Mouse (Mus musculus): ENCODE data around the gene Zbtb12. TPM values are rescaled to one million over a fixed set of nuclear protein-coding genes. Genes with fewer than 3 reads are reported as not detected.
"Not testable (repeated sequence)": the region's sequence is repeated elsewhere in the genome, so short reads cannot be mapped to it uniquely, and the experiment has no call there.

Gene Zbtb12
- polyA plus RNA-seq (2014; fragmentation: Nextera tagmentation; extraction: Ambion mirVana) = 1.6 and 2.0 TPM in 2 replicates

DNA sequence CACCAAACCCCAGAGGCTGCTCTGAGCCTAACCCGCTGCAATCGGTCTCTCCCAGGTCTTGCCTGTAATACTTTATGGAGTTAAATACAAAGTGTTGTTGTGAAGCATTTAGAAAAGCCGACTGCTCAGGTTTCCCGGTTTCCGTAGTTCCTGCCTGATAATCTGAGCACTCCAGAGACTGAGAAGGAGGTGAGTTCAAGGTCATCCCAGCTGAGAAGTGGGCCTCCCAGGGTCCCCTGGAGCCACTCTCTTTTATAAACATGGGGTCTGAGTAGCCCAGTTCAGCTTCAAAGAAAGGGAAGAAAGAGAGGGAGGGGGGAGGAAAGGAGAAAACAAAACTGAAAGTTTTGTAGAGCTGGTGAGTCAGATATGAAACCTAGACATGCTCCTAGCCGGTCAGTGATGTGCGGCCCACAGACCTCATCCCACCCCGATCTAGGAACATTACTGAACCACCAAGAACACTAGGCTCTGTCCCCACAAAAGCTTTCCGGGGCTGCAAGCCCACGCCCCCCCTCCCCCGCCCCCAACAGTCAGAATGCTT is at the start of gene Zbtb12:
Gene Zbtb12, plus strand, starts transcription at position 148 of the 544 bp plus-strand sequence.
- no peak within 1 kb of the TSS for H3K4me2 ChIP-seq (ENCODE audit: low read depth, low read length)
- 0 out of 2 replicates have a peak, but pooled peaks have one; percentile 31 for ATAC-seq (replicated peaks; ENCODE audit: insufficient number of reproducible peaks, low FRiP score, low TSS enrichment, low read depth)
- H3K9ac ChIP-seq (replicated peaks; ENCODE audit: low read length) = no peak within 1 kb of the TSS

DNA sequence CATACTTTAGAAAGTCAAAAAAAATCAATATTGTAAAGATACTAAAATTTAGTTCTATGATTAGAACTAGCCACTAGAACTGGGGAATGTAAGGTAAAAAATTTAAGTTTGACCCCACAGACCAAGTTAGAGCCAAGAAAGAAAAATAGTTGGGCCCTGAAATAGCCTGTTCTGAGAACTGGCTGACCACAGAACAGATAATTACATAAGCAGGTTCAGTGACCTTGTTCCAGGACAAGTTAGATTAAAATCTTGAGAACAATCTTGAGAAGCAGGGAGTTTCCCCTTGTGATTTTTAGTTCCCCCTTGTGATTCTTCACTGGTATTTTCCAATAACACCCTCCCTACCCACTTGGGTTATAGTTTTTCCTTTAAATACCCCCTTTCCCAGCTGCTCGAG is 48.5 kb upstream of the Zbtb12 start:
- H3K27me3 ChIP-seq (ENCODE audit: control insufficient read depth, insufficient read depth, low read length); DNase-seq (ENCODE audit: low spot score); H3K27ac ChIP-seq (replicated peaks; ENCODE audit: low read depth, low read length); H3K4me3 ChIP-seq (ENCODE audit: low read depth, low read length); H3K9me3 ChIP-seq (replicated peaks; ENCODE audit: control insufficient read depth, low read length); H3K9ac ChIP-seq (replicated peaks; ENCODE audit: low read length); H3K36me3 ChIP-seq (replicated peaks; ENCODE audit: control insufficient read depth, insufficient read depth, low read depth, low read length); H3K4me2 ChIP-seq (ENCODE audit: low read depth, low read length); ATAC-seq (replicated peaks; ENCODE audit: insufficient number of reproducible peaks, low FRiP score, low TSS enrichment, low read depth); H3K4me1 ChIP-seq (ENCODE audit: control insufficient read depth, insufficient read depth, low read length): not testable (repeated sequence)
- 85% methylated on average over 1 of the region's 1 CpGs for WGBS

More for the DNA sequence above, at the start of gene Zbtb12:
- H3K9me3 ChIP-seq (replicated peaks; ENCODE audit: control insufficient read depth, low read length) = no peaks in the 10 kb centered on the region
- no peak within 1 kb of the TSS for H3K4me3 ChIP-seq (ENCODE audit: low read depth, low read length)
- H3K27me3 ChIP-seq (ENCODE audit: control insufficient read depth, insufficient read depth, low read length) = no peaks in the 10 kb centered on the region
- no peaks in the 10 kb centered on the region for H3K36me3 ChIP-seq (replicated peaks; ENCODE audit: control insufficient read depth, insufficient read depth, low read depth, low read length)
- peak; percentile 46 for DNase-seq (ENCODE audit: low spot score)
- WGBS = 46% methylated on average over 11 of the region's 11 CpGs
- H3K4me1 ChIP-seq (ENCODE audit: control insufficient read depth, insufficient read depth, low read length) = peaks cover 6% of the 10 kb centered on the region
- H3K27ac ChIP-seq (replicated peaks; ENCODE audit: low read depth, low read length) = no peak within 1 kb of the TSS

DNA sequence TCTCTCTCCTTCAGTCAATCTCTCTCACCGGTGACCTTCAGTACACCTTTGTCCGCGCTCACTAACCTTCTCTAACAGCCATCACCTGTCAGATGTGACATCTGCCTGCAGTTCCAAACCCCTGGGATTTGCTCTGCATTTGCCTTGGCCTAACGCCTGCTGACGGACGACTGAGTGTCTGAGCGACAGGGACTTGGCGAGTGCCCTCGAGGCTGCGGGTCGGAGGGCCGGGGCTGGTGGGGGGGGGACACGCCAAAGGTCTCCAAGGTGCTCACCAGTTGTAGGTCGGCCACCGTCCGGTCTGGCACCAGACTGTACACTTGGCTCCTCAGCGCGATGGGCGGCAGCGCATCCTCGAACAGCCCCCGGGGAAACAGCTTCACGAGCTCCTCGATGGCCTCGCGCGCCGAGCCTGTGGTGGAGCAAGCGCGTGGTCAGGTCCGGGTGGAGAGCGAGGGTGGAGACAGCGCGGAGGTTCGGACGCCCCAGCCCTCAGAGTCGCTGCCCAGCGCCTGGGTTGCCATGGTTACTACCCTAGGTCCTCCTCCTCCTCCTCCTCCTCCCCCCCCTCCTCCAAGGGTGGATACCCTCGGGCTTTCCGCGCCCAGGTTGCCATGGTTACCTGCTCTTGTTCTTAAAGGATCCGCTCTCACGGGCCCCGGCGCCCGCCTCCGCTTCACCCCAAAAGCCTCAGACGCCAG is 43.0 kb upstream of the Zbtb12 start:
- Histone ChIP-seq H3K36me3 (replicated peaks; ENCODE audit: control insufficient read depth, insufficient read depth, low read depth, low read length) (no peaks in the 10 kb centered on the region; the same call in 1 of the 2 replicates), H3K27ac (replicated peaks; ENCODE audit: low read depth, low read length) (no peak overlapping the region; the same call in 1 of the 2 replicates), H3K27me3 (ENCODE audit: control insufficient read depth, insufficient read depth, low read length) (no peaks in the 10 kb centered on the region), H3K4me2 (ENCODE audit: low read depth, low read length) (peak overlapping the region; percentile 92), H3K4me3 (ENCODE audit: low read depth, low read length) (peak overlapping the region; percentile 61), H3K9ac (replicated peaks; ENCODE audit: low read length) (peak overlapping the region; percentile 62), H3K9me3 (replicated peaks; ENCODE audit: control insufficient read depth, low read length) (no peaks in the 10 kb centered on the region), H3K4me1 (ENCODE audit: control insufficient read depth, insufficient read depth, low read length) (no peaks in the 10 kb centered on the region; the same call in none of the 2 replicates)
- peak; percentile 62 for ATAC-seq (replicated peaks; ENCODE audit: insufficient number of reproducible peaks, low FRiP score, low TSS enrichment, low read depth)
- WGBS = 4% methylated on average over 43 of the region's 48 CpGs
- no peak for DNase-seq (ENCODE audit: low spot score)

DNA sequence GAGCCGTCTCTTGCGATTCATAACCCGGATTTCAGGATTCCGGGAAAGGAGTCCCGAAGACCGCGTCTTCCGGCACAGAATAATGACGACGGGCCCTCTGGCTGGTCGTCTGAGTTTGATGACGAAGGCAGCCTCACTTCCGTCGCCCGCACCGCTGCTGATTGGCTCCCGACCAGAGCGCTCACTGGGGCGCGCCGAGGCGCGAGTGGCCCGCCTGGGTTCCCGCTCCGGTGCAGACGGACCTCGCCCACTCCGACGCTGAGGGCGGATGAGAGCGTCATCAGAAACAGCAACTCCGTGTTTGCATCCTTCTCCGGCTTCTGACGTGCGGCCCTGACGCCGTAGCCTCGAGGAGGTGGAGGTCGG is 42.4 kb upstream of the Zbtb12 start, which contains the start of the genes Stk19 and Dxo:
Gene Stk19, minus strand, starts transcription at position 90 of the 366 bp plus-strand sequence.
Gene Dxo, plus strand, starts transcription at position 164 of the 366 bp plus-strand sequence.
- DNase-seq (ENCODE audit: low spot score) (peak; percentile 98), ATAC-seq (replicated peaks; ENCODE audit: insufficient number of reproducible peaks, low FRiP score, low TSS enrichment, low read depth) (peak; percentile 91)
- peak within 1 kb of the TSS; percentile 61 for H3K4me3 ChIP-seq (ENCODE audit: low read depth, low read length)
- no peaks in the 10 kb centered on the region for H3K27me3 ChIP-seq (ENCODE audit: control insufficient read depth, insufficient read depth, low read length)
- peak within 1 kb of the TSS; percentile 92 for H3K4me2 ChIP-seq (ENCODE audit: low read depth, low read length)
- no peaks in the 10 kb centered on the region; the same call in none of the 2 replicates for H3K4me1 ChIP-seq (ENCODE audit: control insufficient read depth, insufficient read depth, low read length)
- no peaks in the 10 kb centered on the region for H3K9me3 ChIP-seq (replicated peaks; ENCODE audit: control insufficient read depth, low read length)
- no peaks in the 10 kb centered on the region; the same call in 1 of the 2 replicates for H3K36me3 ChIP-seq (replicated peaks; ENCODE audit: control insufficient read depth, insufficient read depth, low read depth, low read length)
- H3K27ac ChIP-seq (replicated peaks; ENCODE audit: low read depth, low read length) = peak within 1 kb of the TSS; percentile 35
- 0% methylated on average over 40 of the region's 40 CpGs for WGBS
- H3K9ac ChIP-seq (replicated peaks; ENCODE audit: low read length) = peak within 1 kb of the TSS; percentile 71

DNA sequence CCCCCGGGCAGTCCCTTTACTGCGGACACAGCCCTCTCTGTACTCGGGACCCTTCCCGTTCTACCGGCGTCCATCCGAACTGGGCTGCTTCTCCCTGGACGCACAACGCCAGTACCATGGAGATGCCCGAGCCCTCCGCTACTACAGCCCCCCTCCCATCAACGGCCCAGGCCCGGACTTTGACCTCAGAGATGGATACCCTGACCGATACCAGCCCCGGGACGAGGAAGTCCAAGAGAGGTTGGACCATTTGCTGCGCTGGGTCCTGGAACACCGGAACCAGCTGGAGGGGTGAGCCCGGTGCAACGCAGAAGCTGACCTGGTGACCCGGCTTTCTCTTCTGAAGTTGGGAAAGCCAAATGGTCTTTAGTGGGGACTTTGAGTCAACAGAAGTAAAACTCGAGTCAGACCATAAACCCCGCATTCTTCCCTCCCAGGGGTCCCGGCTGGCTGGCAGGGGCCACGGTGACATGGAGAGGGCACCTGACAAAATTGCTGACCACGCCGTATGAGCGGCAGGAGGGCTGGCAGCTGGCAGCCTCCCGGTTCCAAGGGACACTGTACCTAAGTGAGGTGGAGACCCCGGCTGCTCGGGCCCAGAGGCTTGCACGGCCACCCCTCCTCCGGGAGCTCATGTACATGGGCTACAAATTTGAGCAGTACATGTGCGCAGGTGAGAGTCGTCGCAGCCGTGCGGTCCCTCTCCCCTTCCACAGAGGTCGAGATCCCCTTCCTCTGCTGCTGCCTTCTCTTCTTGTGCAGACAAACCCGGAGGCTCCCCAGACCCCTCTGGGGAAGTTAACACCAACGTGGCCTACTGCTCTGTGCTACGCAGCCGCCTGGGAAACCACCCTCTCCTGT is 41.6 kb upstream of the Zbtb12 start:
- H3K36me3 ChIP-seq (replicated peaks; ENCODE audit: control insufficient read depth, insufficient read depth, low read depth, low read length) = no peaks in the 10 kb centered on the region; the same call in 1 of the 2 replicates
- 0 out of 2 replicates have a peak, but pooled peaks have one; percentile 22 for ATAC-seq (replicated peaks; ENCODE audit: insufficient number of reproducible peaks, low FRiP score, low TSS enrichment, low read depth)

DNA sequence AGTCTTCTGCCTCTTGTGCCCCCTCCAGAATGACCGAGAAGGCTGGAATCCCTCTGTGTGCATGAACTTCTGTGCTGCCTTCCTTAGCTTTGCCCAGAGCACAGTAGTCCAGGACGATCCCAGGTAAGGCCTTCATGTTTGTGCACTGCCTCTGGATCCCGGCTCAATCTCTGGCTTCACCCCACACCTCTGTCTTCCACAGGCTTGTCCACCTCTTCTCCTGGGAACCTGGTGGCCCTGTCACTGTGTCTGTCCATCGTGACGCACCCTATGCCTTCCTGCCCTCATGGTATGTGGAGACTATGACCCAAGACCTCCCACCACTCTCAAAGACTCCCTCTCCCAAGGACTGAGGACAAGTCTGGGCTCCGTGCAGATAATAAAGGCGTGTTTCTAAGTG is 40.5 kb upstream of the Zbtb12 start:
- 90% methylated on average over 7 of the region's 7 CpGs for WGBS
- ATAC-seq (replicated peaks; ENCODE audit: insufficient number of reproducible peaks, low FRiP score, low TSS enrichment, low read depth) (no peak), DNase-seq (ENCODE audit: low spot score) (no peak)
- no peaks in the 10 kb centered on the region for H3K27me3 ChIP-seq (ENCODE audit: control insufficient read depth, insufficient read depth, low read length)
- H3K9me3 ChIP-seq (replicated peaks; ENCODE audit: control insufficient read depth, low read length) = no peaks in the 10 kb centered on the region
- H3K27ac ChIP-seq (replicated peaks; ENCODE audit: low read depth, low read length) = no peak overlapping the region
- no peaks in the 10 kb centered on the region; the same call in 1 of the 2 replicates for H3K36me3 ChIP-seq (replicated peaks; ENCODE audit: control insufficient read depth, insufficient read depth, low read depth, low read length)
- no peak overlapping the region for H3K9ac ChIP-seq (replicated peaks; ENCODE audit: low read length)
- H3K4me1 ChIP-seq (ENCODE audit: control insufficient read depth, insufficient read depth, low read length) = no peaks in the 10 kb centered on the region; the same call in none of the 2 replicates
- no peak overlapping the region for H3K4me3 ChIP-seq (ENCODE audit: low read depth, low read length)
- H3K4me2 ChIP-seq (ENCODE audit: low read depth, low read length) = no peak overlapping the region

More for the DNA sequence above, 41.6 kb upstream of the Zbtb12 start:
- Histone ChIP-seq H3K9me3 (replicated peaks; ENCODE audit: control insufficient read depth, low read length) (no peaks in the 10 kb centered on the region), H3K9ac (replicated peaks; ENCODE audit: low read length) (peak overlapping the region; percentile 71), H3K4me2 (ENCODE audit: low read depth, low read length) (peak overlapping the region; percentile 90), H3K27me3 (ENCODE audit: control insufficient read depth, insufficient read depth, low read length) (no peaks in the 10 kb centered on the region), H3K4me3 (ENCODE audit: low read depth, low read length) (peak overlapping the region; percentile 61), H3K27ac (replicated peaks; ENCODE audit: low read depth, low read length) (peak overlapping the region; percentile 35; the same call in 1 of the 2 replicates), H3K4me1 (ENCODE audit: control insufficient read depth, insufficient read depth, low read length) (no peaks in the 10 kb centered on the region; the same call in none of the 2 replicates)
- WGBS = 36% methylated on average over 40 of the region's 43 CpGs
- no peak for DNase-seq (ENCODE audit: low spot score)

DNA sequence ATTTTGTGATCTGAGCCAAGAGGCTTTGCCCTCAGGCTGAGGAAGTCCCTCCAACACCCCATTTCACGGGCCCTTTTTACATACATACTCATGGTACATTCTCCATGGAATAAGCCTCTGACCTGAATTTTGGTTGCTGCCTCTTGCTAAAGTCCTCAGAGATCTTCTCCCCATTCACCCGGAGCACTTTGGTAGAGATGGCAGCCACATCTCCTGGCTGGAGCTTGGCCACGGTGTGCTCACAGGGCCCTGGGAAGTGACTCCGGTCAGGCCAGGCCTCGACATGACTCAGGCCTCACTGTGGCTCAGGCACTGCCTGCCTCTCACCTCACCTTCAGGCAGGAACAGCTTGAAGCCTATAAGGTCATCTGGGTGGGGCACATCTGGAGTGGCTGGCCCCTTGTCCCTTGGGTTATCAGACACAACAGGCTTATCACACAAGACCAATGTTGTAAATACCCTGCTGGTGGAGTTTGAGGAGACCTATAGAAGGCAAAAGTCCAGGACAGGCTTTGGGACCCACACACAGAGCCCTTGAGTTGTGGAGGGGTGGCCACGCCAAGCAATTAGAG is 38.5 kb upstream of the Zbtb12 start:
- ATAC-seq (replicated peaks; ENCODE audit: insufficient number of reproducible peaks, low FRiP score, low TSS enrichment, low read depth) (no peak), DNase-seq (ENCODE audit: low spot score) (no peak)
- no peaks in the 10 kb centered on the region for H3K27me3 ChIP-seq (ENCODE audit: control insufficient read depth, insufficient read depth, low read length)
- 89% methylated on average over 6 of the region's 6 CpGs for WGBS
- H3K27ac ChIP-seq (replicated peaks; ENCODE audit: low read depth, low read length) = no peak overlapping the region
- H3K4me1 ChIP-seq (ENCODE audit: control insufficient read depth, insufficient read depth, low read length) = no peaks in the 10 kb centered on the region; the same call in none of the 2 replicates
- H3K4me2 ChIP-seq (ENCODE audit: low read depth, low read length) = no peak overlapping the region
- H3K36me3 ChIP-seq (replicated peaks; ENCODE audit: control insufficient read depth, insufficient read depth, low read depth, low read length) = no peaks in the 10 kb centered on the region; the same call in none of the 2 replicates
- H3K9me3 ChIP-seq (replicated peaks; ENCODE audit: control insufficient read depth, low read length) = no peaks in the 10 kb centered on the region
- no peak overlapping the region for H3K4me3 ChIP-seq (ENCODE audit: low read depth, low read length)
- H3K9ac ChIP-seq (replicated peaks; ENCODE audit: low read length) = no peak overlapping the region
